Mouse (Mus musculus) adrenal gland, postnatal 25 days (tissue): ENCODE data around the gene Stk35. TPM values are rescaled to one million over a fixed set of nuclear protein-coding genes. Genes with fewer than 3 reads are reported as not detected.
"Not testable (repeated sequence)": the region's sequence is repeated elsewhere in the genome, so short reads cannot be mapped to it uniquely, and the experiment has no call there.

Source experiments
- DNase-seq: peaks from one replicate; pipeline ENCODE4 v3.0.0; 2021; ENCODE audit warnings: mixed read lengths
- total RNA-seq: library from RNA; stranded (reverse); gene quantifications from 2 replicates; pipeline ENCODE4 v1.2.3, GENCODE M21; 2021

The Stk35 gene
- total RNA-seq, 1 experiment from 2014 or later, result 31.7 TPM

DNA sequence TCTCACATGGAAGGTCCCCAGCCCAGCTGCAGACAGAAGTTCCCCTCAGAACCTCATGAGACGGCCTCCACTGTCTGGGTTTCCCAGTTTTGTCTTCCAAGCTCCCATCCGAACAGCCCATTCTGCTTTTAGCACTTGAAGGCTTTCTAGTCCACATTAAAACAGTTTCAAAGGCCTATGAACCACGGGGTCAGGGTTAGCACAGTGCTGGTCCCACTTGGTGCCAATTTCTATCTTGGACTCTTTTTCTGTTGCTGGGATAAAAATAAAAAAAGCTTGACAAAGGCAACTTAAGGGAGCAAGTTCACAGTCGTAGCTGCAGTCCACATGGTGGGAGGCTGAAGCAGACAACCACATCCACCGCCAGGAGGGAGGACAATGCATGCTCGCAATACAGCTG, 34.6 kb downstream of the Stk35 start:
- DNase-seq, result no peak

- no peak for DNase-seq
Observed at GRCm38 (mm10) chr2:129836921-129837320, 36.6 kb downstream of the Stk35 start.

GRCm38 (mm10) chr2:129838321-129838720, 38.0 kb downstream of the Stk35 start:
- DNase-seq, result no peak

- DNase-seq, result no peak
Observed at GRCm38 (mm10) chr2:129845826-129846225, 45.5 kb downstream of the Stk35 start.

- DNase-seq, result no peak
Observed at GRCm38 (mm10) chr2:129846501-129846900, 46.2 kb downstream of the Stk35 start.

- DNase-seq, result not testable (repeated sequence)
Observed at GRCm38 (mm10) chr2:129849078-129849477, 48.8 kb downstream of the Stk35 start.

GRCm38 (mm10) chr2:129851512-129851911, 51.2 kb downstream of the Stk35 start:
- no peak for DNase-seq

DNA sequence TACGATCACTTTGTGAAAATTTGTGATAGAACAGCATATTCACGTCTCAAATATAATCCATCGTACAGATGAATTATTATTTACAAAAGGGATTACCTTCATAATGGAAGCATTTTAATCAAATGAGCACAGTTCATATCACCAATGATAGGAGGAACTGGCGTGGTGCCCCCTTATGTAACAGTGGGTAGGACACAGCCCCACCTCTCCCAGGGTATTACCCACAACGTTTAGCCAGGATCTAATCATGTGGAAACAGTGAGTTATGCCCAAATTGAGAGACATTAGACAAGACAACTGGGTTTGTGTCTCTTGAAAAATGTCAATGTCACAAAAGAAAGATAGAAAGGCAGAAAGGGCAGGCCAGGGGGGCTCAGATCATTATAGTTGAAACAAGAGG, 62.9 kb downstream of the Stk35 start:
- no peak for DNase-seq

GRCm38 (mm10) chr2:129864958-129865357, 64.6 kb downstream of the Stk35 start:
- DNase-seq, result no peak

- no peak for DNase-seq
Observed at GRCm38 (mm10) chr2:129869151-129869550, 68.8 kb downstream of the Stk35 start.

DNA sequence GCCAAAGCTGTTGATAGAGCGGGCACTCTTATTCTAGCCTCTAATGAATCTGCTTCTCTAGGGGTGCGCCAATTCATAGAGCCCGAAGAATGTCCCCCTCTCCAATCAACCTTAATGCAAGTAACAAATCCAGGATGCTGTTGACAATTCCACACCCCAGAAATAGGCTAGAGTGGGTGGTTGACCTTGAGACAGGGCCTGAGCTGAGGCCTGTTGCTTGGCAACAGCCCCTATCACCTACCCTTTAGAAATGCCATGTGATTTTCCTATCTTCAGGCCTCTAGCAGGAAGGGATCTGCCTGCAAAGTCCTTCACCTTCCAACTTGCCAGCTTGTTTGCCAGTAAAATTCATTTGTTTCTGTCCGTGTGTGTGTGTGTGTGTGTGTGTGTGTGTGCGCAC, 70.9 kb downstream of the Stk35 start:
- no peak for DNase-seq

- DNase-seq, result no peak
Observed at GRCm38 (mm10) chr2:129872071-129872470, 71.8 kb downstream of the Stk35 start.

DNA sequence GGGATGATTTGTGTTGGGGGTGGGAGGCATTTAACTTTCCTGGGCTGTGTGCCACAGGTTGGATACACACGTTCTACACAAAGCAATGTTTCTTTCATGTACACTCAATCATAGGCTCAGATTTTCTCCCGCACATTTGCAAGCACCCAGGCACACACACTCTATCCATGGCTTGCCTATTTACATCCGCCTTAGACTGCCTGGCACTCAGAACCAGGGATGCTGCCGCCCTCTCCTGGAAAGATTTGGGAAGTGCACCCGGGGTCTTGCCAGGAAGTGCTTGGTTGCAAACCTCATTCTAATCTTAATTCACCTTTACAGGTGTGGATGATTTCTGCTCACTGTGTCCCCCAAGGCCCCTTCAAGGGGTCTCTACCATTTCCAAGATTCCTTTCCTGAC, 73.2 kb downstream of the Stk35 start:
- peak; percentile 81 for DNase-seq

- no peak for DNase-seq
Observed at GRCm38 (mm10) chr2:129874084-129874483, 73.8 kb downstream of the Stk35 start.

GRCm38 (mm10) chr2:129874509-129875095, 74.3 kb downstream of the Stk35 start:
- DNase-seq, result no peak

DNA sequence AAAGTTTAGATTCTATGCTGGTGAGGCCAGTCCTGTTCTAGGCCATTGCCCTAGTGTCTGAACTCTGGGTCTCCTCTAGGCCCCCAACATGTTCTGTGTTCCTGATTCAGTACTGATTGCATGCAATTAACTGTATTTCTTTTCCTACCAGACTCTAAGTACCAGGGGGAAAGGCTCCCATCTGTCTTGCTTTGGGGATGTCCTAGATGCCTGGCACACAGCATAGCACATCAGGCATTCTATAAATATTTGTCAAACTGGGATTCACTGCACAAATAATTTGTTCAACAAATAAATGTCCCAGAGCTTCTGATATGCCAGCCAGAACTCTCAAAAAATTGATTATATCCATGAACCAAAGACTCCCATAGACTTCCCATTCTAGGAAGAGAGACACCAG, 76.6 kb downstream of the Stk35 start:
- no peak for DNase-seq

- peak; percentile 63 for DNase-seq
Observed at GRCm38 (mm10) chr2:129879817-129880216, 79.5 kb downstream of the Stk35 start.

DNA sequence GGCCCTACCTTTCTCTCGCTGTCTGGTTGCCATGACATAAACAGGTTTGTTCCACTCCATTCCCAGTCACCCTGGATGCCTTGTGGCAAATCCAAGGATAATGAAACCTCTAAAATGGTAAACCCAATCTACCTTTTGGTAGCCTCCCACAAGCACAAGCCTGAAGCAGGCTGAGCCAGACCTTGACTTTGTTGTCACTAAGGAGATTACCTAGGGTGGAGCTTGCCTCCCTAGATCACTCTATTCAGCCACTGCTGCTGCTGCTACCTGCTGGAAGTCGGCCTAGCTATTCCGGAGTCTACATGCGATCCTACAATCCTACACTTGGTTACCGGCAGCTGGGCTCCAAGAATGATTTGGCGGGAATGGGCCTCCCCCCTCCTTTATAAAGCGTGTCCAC, 79.9 kb downstream of the Stk35 start:
- no peak for DNase-seq

DNA sequence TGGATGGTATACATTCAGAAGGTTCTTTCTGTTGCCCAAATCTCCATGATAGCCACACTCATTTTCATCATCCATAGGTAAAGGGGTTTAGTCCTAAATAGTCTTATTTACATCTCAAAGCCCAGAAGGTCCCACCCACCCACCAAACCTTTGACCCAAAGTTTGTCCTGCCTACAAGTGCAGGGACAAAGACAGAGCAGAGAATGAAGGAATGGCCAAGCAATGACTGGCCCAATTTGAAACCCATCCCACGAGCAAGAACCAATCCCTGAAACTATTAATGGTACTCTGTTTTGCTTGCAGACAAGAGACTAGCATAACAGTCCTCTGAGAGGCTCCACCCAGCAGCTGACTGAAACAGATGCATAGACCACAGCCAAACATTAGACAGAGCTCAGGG, 81.6 kb downstream of the Stk35 start:
- no peak for DNase-seq

Other genes starting within 250 kb of the Stk35 start
- 46.7 and 58.4 TPM in 2 replicates for gene Sirpa, start 207.7 kb upstream of the Stk35 start, total RNA-seq
- gene Pdyn, start 100.7 kb upstream of the Stk35 start, total RNA-seq, result 0.21 TPM in 1 of 2 replicates, not detected in the other
- gene Tgm3, start 211.8 kb downstream of the Stk35 start, total RNA-seq, result 0.85 and 1.2 TPM in 2 replicates